Mouse (Mus musculus) c-Kit-positive CD71-negative TER-119-negative erythroid progenitor cells, embryonic 14.5 days (primary cell): ENCODE data around the gene Zfp748.
A peak's percentile ranks its signal among the peaks of the same experiment; 100 is the strongest.

ENCODE experiments used
- DNase-seq: peaks from one replicate; pipeline ENCODE4 v3.0.0-alpha.2; 2013; ENCODE audit warnings: low read depth

Zfp748 gene

DNA sequence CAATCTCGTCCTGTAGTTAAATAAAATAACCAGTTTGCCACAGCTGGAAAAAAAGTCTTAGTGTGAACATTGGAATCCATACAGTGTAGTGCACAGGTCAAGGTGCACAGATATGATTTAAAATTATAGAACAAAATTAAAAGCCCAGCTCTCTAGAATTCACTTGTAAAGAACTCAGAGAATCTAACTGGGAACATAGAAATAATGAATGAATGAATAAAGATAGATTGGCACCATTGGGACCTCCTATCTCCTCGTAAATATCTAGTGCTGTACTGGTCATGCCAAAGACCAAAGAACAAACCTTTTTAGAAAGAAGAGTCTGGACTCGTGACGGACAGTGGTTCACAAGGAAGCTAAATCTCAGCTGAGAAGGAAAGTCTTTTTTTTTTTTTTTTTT lies at the start of gene Zfp748:
TSS of gene Zfp748 (minus strand) at position 101 of the 400 bp plus-strand sequence.
- no peak for DNase-seq

DNA sequence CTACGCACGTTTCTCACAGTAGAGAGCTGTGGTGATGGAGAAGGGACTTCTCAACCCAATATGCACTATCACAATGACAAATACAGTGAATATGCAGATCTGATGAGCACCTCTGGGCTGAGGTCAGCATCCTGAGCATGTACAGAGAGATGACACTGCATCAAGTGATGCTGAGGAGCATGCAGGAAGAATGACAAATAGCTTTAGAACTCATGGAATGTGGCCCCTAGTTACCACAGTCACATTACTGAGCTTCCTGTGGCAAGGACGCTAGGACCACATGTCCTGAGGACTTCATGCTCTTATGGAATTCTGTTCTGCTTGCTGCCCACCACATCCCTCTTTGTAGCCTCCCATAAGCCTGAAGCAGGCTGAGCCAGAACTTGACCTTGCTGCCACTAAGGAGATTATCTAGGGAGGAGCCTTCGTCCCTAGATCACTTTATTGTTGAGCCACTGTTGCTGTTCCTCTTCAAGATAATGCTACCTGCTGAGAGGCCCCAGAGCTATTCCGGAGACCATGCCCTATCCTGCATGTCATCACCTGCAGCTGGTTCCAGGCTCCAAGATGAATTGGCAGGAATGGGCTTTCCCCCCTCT lies 19.1 kb upstream of the Zfp748 start:
- DNase-seq, result no peak

DNA sequence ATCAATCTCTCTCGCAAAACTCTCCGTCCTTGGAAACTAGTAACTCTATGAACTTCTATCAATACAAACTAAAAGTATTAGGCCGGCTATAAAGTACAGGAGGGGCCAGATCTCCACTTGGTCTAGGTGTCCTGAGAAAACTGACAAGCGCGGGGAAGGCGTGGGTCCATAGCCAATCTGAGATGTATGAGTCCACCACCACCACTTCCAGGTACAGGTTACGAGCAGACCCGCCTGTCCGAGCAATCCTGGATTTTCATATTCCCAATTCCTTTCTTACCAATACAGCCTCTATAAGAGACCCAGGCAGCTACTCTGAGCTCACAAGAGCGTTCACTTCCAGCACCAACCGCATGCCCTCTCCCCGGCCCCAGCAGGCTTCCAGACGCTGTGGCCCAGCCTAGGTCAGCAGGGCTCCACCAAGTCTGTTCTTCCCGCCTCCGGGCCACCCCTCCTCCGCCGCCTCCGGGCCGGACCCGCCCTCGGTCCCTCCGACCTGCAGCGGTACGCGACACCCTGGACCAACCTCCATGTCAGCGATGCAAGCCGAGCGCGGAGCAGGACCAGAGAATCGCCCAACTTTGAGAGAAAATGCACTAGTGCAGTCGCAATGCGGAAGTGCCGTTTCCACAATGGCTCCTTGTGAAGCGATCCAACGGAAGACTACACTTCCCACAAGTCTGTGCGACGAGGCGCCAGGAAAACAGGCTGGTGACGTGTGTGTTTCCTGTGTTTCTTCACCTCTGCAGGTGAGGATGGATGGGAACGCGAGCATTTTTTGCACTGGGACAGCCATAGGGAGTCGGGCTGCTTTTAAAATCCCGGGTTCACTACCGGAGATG lies 904 bp downstream of the Zfp748 start:
- DNase-seq, result peak; percentile 79

DNA sequence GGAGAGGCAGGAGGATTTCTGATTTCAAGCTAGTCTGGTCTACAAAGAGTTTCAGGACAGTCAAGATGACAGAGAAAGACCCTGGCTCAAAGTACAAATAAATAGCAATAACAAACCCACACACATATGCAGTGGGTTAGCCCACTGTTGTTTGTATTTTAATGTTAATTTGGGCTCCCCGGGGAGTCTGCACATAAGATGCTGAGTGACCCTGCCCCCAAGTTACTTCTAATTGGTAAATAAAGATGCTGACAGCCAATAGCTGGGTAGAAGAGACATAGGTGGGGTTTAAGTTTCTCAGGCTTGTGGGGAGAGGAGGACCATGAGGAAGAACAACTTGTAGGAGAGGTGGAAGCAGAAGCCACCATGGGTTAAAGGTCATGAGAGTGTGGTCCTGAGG lies 7.7 kb downstream of the Zfp748 start:
- no peak for DNase-seq

DNA sequence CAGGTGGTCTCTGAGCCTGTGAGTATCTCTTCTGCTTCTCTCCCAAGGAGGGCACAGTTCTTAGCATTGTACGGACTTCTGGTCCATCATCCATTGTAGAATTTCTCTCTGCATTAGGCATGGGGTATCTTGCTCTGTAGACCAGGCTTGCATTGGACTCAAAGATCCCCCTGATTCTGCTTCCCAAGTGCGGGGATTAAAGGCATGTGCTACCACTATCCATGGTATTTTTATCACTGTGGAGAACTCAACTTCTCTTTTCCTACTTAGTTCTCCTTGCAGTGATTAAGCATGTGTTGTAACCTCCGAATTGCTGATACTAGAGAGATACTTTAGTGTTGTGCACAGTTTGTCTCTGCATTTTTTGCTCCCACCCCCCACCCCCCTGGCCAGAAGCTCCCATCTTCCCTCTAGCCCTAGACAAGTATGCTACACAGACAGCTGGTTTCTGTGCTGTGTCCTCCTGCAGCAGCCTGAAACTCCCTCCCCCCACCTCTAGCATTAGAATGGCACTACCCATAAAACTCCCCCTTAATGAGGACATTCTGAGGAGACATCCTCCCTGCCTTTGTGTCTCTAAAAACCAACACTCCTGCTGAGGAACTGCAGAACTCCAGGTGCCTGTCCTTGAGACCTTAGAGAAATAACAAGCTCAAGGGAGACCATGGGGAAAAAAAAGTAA lies 26.4 kb downstream of the Zfp748 start:
- DNase-seq, result no peak

DNA sequence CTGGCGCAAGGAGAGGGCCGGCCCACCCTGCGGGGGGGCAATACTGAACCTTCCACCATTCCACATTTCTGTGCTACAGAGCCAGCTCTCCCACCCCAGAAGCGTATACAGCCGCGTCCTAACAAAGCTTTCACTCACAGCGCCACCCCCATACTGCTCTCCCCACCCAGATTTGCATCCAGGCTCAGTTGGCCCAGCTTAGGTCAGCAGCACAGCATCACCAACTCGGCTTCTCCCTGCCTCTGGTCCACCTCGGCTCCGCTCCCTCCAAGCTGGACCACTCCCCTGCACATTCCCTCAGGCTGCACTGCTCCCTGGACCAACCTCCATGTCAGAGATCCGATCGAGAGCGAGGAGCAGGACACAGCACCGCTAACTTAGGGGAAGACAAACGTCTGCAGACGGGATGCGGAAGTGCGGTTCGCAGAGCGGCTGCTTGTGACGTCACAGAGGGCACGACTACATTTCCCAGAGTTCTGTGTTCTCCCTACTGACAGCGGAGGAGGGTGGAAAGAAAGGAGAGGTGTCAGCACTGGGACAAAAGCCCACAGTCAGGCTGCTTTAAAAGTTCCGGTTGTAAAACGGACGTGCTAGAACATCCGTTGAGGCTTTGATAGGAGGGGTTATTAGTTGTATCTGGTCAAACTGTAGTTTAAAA lies 27.7 kb downstream of the Zfp748 start, which contains the start of the genes Gm26965 and Zfp87:
TSS of gene Gm26965 (minus strand) at position 399 of the 658 bp plus-strand sequence.
TSS of gene Zfp87 (minus strand) at position 425 of the 658 bp plus-strand sequence.
- DNase-seq, result peak; percentile 89

DNA sequence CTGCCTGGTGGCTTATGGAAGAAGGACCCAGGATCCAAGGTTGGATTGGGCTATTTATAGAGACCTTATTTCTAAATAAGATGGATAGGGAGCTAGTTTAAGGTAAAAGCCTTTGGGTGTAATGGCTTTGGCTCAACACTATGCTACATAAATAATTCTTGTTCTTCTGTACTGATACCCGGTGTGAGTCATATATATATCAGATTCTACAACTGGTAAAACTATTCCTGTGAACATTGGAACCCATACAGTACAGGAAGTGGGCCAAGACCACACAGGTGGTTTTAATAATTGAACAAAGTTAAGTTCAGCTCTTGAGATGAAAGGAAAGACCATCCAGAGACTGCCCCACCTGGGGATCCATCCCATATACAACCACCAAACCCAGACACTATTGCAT lies 52.7 kb downstream of the Zfp748 start:
- no peak for DNase-seq

DNA sequence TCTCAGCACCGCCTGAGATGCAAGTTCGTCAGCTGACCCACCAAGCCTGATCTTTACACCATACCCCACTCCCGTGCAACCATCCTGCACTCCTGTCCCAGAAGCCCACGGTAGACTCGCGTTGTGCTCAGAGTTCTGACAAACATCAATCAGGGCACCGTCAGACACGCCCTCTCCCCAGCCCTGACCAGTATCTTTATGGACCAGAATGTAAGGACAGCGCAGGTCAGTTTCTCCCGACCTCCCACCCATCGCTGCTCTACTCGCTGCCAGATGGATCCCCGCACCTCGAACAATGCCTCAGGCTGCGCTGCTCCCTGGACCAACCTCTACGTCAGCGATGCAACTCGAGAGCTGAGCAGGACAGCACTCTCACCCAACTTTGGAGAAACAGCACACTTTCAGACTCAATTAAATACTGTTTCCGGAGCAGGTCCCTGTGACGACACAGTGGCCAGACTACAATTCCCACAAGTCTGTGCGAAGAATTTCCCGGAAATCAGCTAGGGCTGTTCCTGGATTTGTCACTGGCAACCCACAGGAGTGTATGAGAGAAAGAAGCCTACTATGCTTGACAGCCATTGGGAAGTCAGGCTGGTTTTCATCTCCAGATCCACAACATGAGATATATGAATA lies 53.4 kb downstream of the Zfp748 start, which contains the start of gene Zfp58:
TSS of gene Zfp58 (minus strand) at position 472 of the 636 bp plus-strand sequence.
- DNase-seq, result peak; percentile 70

DNA sequence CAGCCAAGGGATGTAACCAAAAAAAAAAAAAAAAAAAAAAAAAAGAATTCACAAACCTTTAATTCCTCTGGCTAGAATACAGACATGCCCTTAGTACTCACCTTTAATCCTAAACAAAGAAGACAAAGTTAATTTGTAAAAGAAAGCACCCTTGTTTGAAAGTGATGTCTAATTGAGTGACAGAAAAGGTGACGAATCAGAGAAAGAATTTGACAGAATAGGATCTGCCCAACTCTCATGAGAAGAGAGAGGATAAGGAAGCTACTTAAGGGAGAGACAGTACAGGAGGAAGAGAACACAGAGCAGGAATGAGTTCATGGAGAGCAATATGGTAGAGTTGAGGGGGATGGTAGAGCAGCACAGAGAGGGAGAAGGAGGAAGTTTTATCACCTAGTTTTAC lies 58.0 kb downstream of the Zfp748 start:
- DNase-seq, result no peak
